16 mouse cellular contexts compared by ENCODE assay signal in genomic region chr13:39266024-39266423, GRCm38 (mm10).
"Had no signal": no experiment of that assay in that cellular context is flagged by ENCODE, and none has a peak within 500 bp of the region (broad histone marks: within the 10 kb centered on the region; RNA-seq: fewer than 3 reads in every experiment).

No protein-coding gene starts in this region.

- H3K4me1 ChIP-seq: neural tube, embryonic 13.5 days; neural tube, embryonic 15.5 days; stomach, embryonic 15.5 days had no signal

- H3K9ac ChIP-seq: neural tube, embryonic 13.5 days; neural tube, embryonic 15.5 days; stomach, embryonic 15.5 days had no signal

- H3K4me2 ChIP-seq: neural tube, embryonic 13.5 days; neural tube, embryonic 15.5 days; stomach, embryonic 15.5 days had no signal

- DNase-seq: retina, postnatal 1 day; right cerebral cortex, adult 18-20 months; right cerebral cortex, postnatal 14 days; right cerebral cortex, postnatal 25 days; right cerebral cortex, postnatal 4 days; spleen, adult 18-20 months; thymus, adult 18-20 months; thymus, adult 2 months; thymus, postnatal 14 days; thymus, postnatal 25 days; thymus, postnatal 36 days; thymus, postnatal 4 days had no signal

- H3K36me3 ChIP-seq: neural tube, embryonic 13.5 days; neural tube, embryonic 15.5 days; stomach, embryonic 15.5 days had no signal

- H3K4me3 ChIP-seq: neural tube, embryonic 13.5 days; neural tube, embryonic 15.5 days; stomach, embryonic 15.5 days had no signal

- H3K9me3 ChIP-seq: neural tube, embryonic 13.5 days; neural tube, embryonic 15.5 days; stomach, embryonic 15.5 days had no signal

- H3K27ac ChIP-seq: neural tube, embryonic 13.5 days; neural tube, embryonic 15.5 days; stomach, embryonic 15.5 days; stomach, postnatal 0 days had no signal

- H3K27me3 ChIP-seq: neural tube, embryonic 13.5 days; neural tube, embryonic 15.5 days; stomach, embryonic 15.5 days had no signal
